Mouse (Mus musculus): ENCODE data around the gene Hebp1. TPM values are rescaled to one million over a fixed set of nuclear protein-coding genes. Genes with fewer than 3 reads are reported as not detected.

The Hebp1 gene
- polyA plus RNA-seq, 1 experiment from 2014 or later, result 5.2 TPM

GRCm38 (mm10) chr6:135223786-135224416 lies 26.1 kb upstream of the Hebp1 start:
- no peaks in the 10 kb centered on the region for H3K27me3 ChIP-seq
- POLR2A ChIA-PET, result no interaction called here
- TF ChIP-seq CTCF (IDR thresholded peaks at IDR 0.05), result no peak
- DNase-seq (ENCODE audit: low read depth, low spot score) (no peak), ATAC-seq (no peak)
- in situ Hi-C loops (cut with MboI; ENCODE audit: low pct_unique_long_range_greater_than_20kb), result no loop called here
- CTCF ChIA-PET, result interaction anchor here (1.1 to 1.2 kb wide), 2 partner anchors 13 to 20 kb away, joined by 3 read pairs; no protein-coding TSS in a partner anchor

GRCm38 (mm10) chr6:135219916-135220315 lies 22.1 kb upstream of the Hebp1 start:
- TF ChIP-seq CTCF (IDR thresholded peaks at IDR 0.05), result no peak
- DNase-seq (ENCODE audit: low read depth, low spot score) (no peak), ATAC-seq (no peak)
- no peaks in the 10 kb centered on the region for H3K27me3 ChIP-seq
- ChIA-PET POLR2A (no interaction called here), CTCF (interaction anchor here (0.5 kb wide), 1 partner anchor 214 kb away, joined by 3 read pairs; no protein-coding TSS in a partner anchor)
- in situ Hi-C loops (cut with MboI; ENCODE audit: low pct_unique_long_range_greater_than_20kb), result no loop called here

GRCm38 (mm10) chr6:135218330-135218729 lies 20.5 kb upstream of the Hebp1 start:
- CTCF ChIA-PET, result no interaction called here

GRCm38 (mm10) chr6:135212666-135213065 lies 14.8 kb upstream of the Hebp1 start:
- no peak for ATAC-seq
- TF ChIP-seq CTCF (IDR thresholded peaks at IDR 0.05), result no peak
- in situ Hi-C loops (cut with MboI; ENCODE audit: low pct_unique_long_range_greater_than_20kb), result no loop called here
- CTCF ChIA-PET, result no interaction called here
- DNase-seq (ENCODE audit: low read depth, low spot score), result no peak
- POLR2A ChIA-PET, result interaction anchor here (0.6 kb wide), 1 partner anchor 233 kb away, joined by 4 read pairs; no protein-coding TSS in a partner anchor
- no peaks in the 10 kb centered on the region for H3K27me3 ChIP-seq

More at GRCm38 (mm10) chr6:135218330-135218729, 20.5 kb upstream of the Hebp1 start:
- no peak for TF ChIP-seq CTCF (IDR thresholded peaks at IDR 0.05)
- ATAC-seq (no peak), DNase-seq (ENCODE audit: low read depth, low spot score) (no peak)
- POLR2A ChIA-PET, result no interaction called here
- H3K27me3 ChIP-seq, result no peaks in the 10 kb centered on the region
- in situ Hi-C loops (cut with MboI; ENCODE audit: low pct_unique_long_range_greater_than_20kb), result no loop called here

- ATAC-seq (no peak), DNase-seq (ENCODE audit: low read depth, low spot score) (no peak)
- ChIA-PET POLR2A (no interaction called here), CTCF (interaction anchor here (1.0 to 1.2 kb wide), 2 partner anchors 12 to 79 kb away, joined by 3 to 4 read pairs; no protein-coding TSS in a partner anchor)
- no peaks in the 10 kb centered on the region for H3K27me3 ChIP-seq
- no peak for TF ChIP-seq CTCF (IDR thresholded peaks at IDR 0.05)
- in situ Hi-C loops (cut with MboI; ENCODE audit: low pct_unique_long_range_greater_than_20kb), result no loop called here
Observed at GRCm38 (mm10) chr6:135211169-135211568, 13.3 kb upstream of the Hebp1 start.

GRCm38 (mm10) chr6:135206909-135207308 lies 9.1 kb upstream of the Hebp1 start:
- no peak for TF ChIP-seq CTCF (IDR thresholded peaks at IDR 0.05)
- ATAC-seq, result no peak
- POLR2A ChIA-PET, result no interaction called here
- CTCF ChIA-PET, result no interaction called here
- in situ Hi-C loops (cut with MboI; ENCODE audit: low pct_unique_long_range_greater_than_20kb), result no loop called here
- DNase-seq (ENCODE audit: low read depth, low spot score), result no peak
- no peaks in the 10 kb centered on the region for H3K27me3 ChIP-seq

GRCm38 (mm10) chr6:135205802-135206201 lies 8.0 kb upstream of the Hebp1 start:
- in situ Hi-C loops (cut with MboI; ENCODE audit: low pct_unique_long_range_greater_than_20kb), result no loop called here
- ChIA-PET POLR2A (no interaction called here), CTCF (no interaction called here)

GRCm38 (mm10) chr6:135204869-135205268 lies 7.0 kb upstream of the Hebp1 start:
- POLR2A ChIA-PET, result no interaction called here
- no peaks in the 10 kb centered on the region for H3K27me3 ChIP-seq
- no peak for TF ChIP-seq CTCF (IDR thresholded peaks at IDR 0.05)
- ATAC-seq (no peak), DNase-seq (ENCODE audit: low read depth, low spot score) (no peak)
- in situ Hi-C loops (cut with MboI; ENCODE audit: low pct_unique_long_range_greater_than_20kb), result no loop called here
- CTCF ChIA-PET, result interaction anchor here (0.7 to 1.4 kb wide), 3 partner anchors 13 to 30 kb away, joined by 3 read pairs; no protein-coding TSS in a partner anchor

More at GRCm38 (mm10) chr6:135205802-135206201, 8.0 kb upstream of the Hebp1 start:
- no peaks in the 10 kb centered on the region for H3K27me3 ChIP-seq
- DNase-seq (ENCODE audit: low read depth, low spot score) (no peak), ATAC-seq (no peak)
- no peak for TF ChIP-seq CTCF (IDR thresholded peaks at IDR 0.05)

GRCm38 (mm10) chr6:135203737-135204136 lies 5.9 kb upstream of the Hebp1 start:
- TF ChIP-seq CTCF (IDR thresholded peaks at IDR 0.05), result no peak
- ChIA-PET CTCF (interaction anchor here (1.1 to 1.4 kb wide), 2 partner anchors 12 to 31 kb away, joined by 3 read pairs; no protein-coding TSS in a partner anchor), POLR2A (no interaction called here)
- in situ Hi-C loops (cut with MboI; ENCODE audit: low pct_unique_long_range_greater_than_20kb), result no loop called here
- no peak for DNase-seq (ENCODE audit: low read depth, low spot score)
- no peaks in the 10 kb centered on the region for H3K27me3 ChIP-seq
- ATAC-seq, result no peak

GRCm38 (mm10) chr6:135202668-135203067 lies 4.8 kb upstream of the Hebp1 start:
- DNase-seq (ENCODE audit: low read depth, low spot score) (no peak), ATAC-seq (no peak)
- POLR2A ChIA-PET, result no interaction called here
- CTCF ChIA-PET, result no interaction called here
- H3K27me3 ChIP-seq, result no peaks in the 10 kb centered on the region
- TF ChIP-seq CTCF (IDR thresholded peaks at IDR 0.05), result no peak
- in situ Hi-C loops (cut with MboI; ENCODE audit: low pct_unique_long_range_greater_than_20kb), result no loop called here

GRCm38 (mm10) chr6:135200122-135200957 lies 2.5 kb upstream of the Hebp1 start:
- in situ Hi-C loops (cut with MboI; ENCODE audit: low pct_unique_long_range_greater_than_20kb), result no loop called here
- no peaks in the 10 kb centered on the region for H3K27me3 ChIP-seq
- no peak for ATAC-seq
- POLR2A ChIA-PET, result no interaction called here
- CTCF ChIA-PET, result no interaction called here
- TF ChIP-seq CTCF (IDR thresholded peaks at IDR 0.05), result no peak
- DNase-seq (ENCODE audit: low read depth, low spot score), result no peak
